Mouse (Mus musculus) limb, embryonic 14.5 days (tissue): ENCODE data around the gene Slc25a43. TPM values are rescaled to one million over a fixed set of nuclear protein-coding genes. Genes with fewer than 3 reads are reported as not detected.

Experiments used
- ATAC-seq: fragments of 200-750 bp; cut with Nextera tagmentation; 2 replicates; pipeline ENCODE4 v1.8.0; 2017; ENCODE audit warnings: low read depth, moderate number of reproducible peaks, moderate TSS enrichment; ENCODE audit not compliant: low FRiP score
- DNase-seq: peaks from one replicate; pipeline ENCODE4 v3.0.0-alpha.2; 2015; ENCODE audit warnings: low spot score
- H3K27ac ChIP-seq: fragments of 300-500 bp; sonication (generic); replicated peaks from 2 replicates; pipeline ENCODE4 v1.5.1; 2014; ENCODE audit warnings: low read depth, mild to moderate bottlenecking, low read length, moderate library complexity, mixed read lengths
- H3K27me3 ChIP-seq: fragments of 300-500 bp; sonication (generic); 2 replicates; pipeline ENCODE4 v1.6.1; 2014; ENCODE audit warnings: low read length, mixed read lengths; ENCODE audit not compliant: control insufficient read depth, insufficient read depth
- H3K36me3 ChIP-seq: fragments of 300-500 bp; sonication (generic); 2 replicates; pipeline ENCODE4 v1.6.1; 2014; ENCODE audit warnings: mild to moderate bottlenecking, low read length, moderate library complexity, mixed read lengths; ENCODE audit not compliant: control insufficient read depth, insufficient read depth
- H3K4me1 ChIP-seq: fragments of 300-500 bp; sonication (generic); 2 replicates; pipeline ENCODE4 v1.6.1; 2014; ENCODE audit warnings: antibody characterized with exemption, low read length, mixed read lengths; ENCODE audit not compliant: control insufficient read depth, insufficient read depth
- H3K4me2 ChIP-seq: fragments of 300-500 bp; sonication (generic); replicated peaks from 2 replicates; pipeline ENCODE4 v1.6.1; 2014; ENCODE audit warnings: low read depth, mild to moderate bottlenecking, low read length, moderate library complexity; ENCODE audit not compliant: severe bottlenecking
- H3K4me3 ChIP-seq: fragments of 300-500 bp; sonication (generic); replicated peaks from 2 replicates; pipeline ENCODE4 v1.5.1; 2014; ENCODE audit warnings: low read length
- H3K9ac ChIP-seq: fragments of 300-500 bp; sonication (generic); 2 replicates; pipeline ENCODE4 v1.6.1; 2014; ENCODE audit warnings: mild to moderate bottlenecking, low read depth, low read length, moderate library complexity; ENCODE audit not compliant: severe bottlenecking
- H3K9me3 ChIP-seq: fragments of 300-500 bp; sonication (generic); 2 replicates; pipeline ENCODE4 v1.6.1; 2016; ENCODE audit warnings: low read length; ENCODE audit not compliant: control insufficient read depth
- POLR2A ChIP-seq: fragments of 200-500 bp; IDR thresholded peaks from 2 replicates; pipeline ENCODE4 v1.8.0; 2012; ENCODE audit warnings: inconsistent platforms, mild to moderate bottlenecking, moderate library complexity, borderline replicate concordance; ENCODE audit not compliant: insufficient read depth, insufficient read length; ENCODE audit errors: extremely low read depth
- WGBS: fragments of 180-500 bp; shearing (Covaris S2); extraction: QIAGEN DNeasy Blood & Tissue Kit; methylation state at CpG from one replicate; pipeline ENCODE4 v1.1.7; 2014; 5-methylcytosine and 5-hydroxymethylcytosine counted together
- polyA plus RNA-seq, 2 experiments: library from polyadenylated mRNA; depleted of rRNA in 1 of 2; stranded (reverse) in 1 of 2; unstranded in 1 of 2; fragments of >200 nt; fragmentation: Nextera tagmentation in 1 of 2; extraction: Ambion mirVana in 1 of 2; gene quantifications; 2 replicates each; pipeline versions ENCODE4 v1.2.1 to v1.2.3; 2012 to 2014

Slc25a43 gene
- polyA plus RNA-seq (2012; rRNA removed) (1.8 TPM in 2 replicates), polyA plus RNA-seq (2014; fragmentation: Nextera tagmentation; extraction: Ambion mirVana) (2.3 and 2.6 TPM in 2 replicates)

- no peaks in the 10 kb centered on the region for H3K9me3 ChIP-seq
- H3K36me3 ChIP-seq, result no peaks in the 10 kb centered on the region
- no peaks in the 10 kb centered on the region for H3K27me3 ChIP-seq
- H3K4me1 ChIP-seq, result no peaks in the 10 kb centered on the region
- H3K9ac ChIP-seq, result peak within 1 kb of the TSS; percentile 62
- H3K4me2 ChIP-seq, result peak within 1 kb of the TSS; percentile 67
- peak within 1 kb of the TSS; percentile 39 for H3K4me3 ChIP-seq
- WGBS, result 21% methylated on average over 25 of the region's 36 CpGs
- 0 out of 2 replicates have a peak, but pooled peaks have one; percentile 19 for ATAC-seq
- H3K27ac ChIP-seq, result no peak within 1 kb of the TSS
- no peak for DNase-seq
- no peak for TF ChIP-seq POLR2A
These were observed at the start of gene Slc25a43 for GRCm38 (mm10) chrX:36743503-36744101. Slc25a43 (plus strand) TSS chrX:36743659.

GRCm38 (mm10) chrX:36740124-36740951 lies 3.1 kb upstream of the Slc25a43 start:
- Histone ChIP-seq H3K4me1 (no peaks in the 10 kb centered on the region), H3K27me3 (no peaks in the 10 kb centered on the region), H3K4me3 (no peak overlapping the region), H3K27ac (no peak overlapping the region), H3K9me3 (no peaks in the 10 kb centered on the region), H3K36me3 (no peaks in the 10 kb centered on the region), H3K4me2 (no peak overlapping the region), H3K9ac (no peak overlapping the region)
- WGBS, result 86% methylated on average over 13 of the region's 13 CpGs
- no peak for ATAC-seq
- no peak for TF ChIP-seq POLR2A
- no peak for DNase-seq

DNA sequence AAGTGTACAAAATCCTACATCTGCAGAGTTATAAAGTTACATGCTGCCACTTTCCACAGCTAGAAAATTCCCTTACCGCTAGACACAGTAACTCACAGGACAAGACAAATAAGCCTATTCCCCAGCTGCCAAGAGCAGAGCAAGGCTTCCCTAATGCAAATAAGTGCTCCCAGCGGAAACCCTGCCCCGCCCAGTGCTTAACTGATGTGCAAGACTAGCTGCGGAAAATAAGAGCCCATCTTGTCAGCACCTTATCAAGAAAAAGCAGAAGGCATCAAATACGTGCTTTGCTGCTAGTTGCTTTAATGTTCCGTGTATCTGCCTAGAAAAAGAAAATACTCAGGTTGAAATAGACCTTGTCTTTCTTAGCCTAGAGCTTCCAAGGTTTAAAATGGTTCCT lies 2.2 kb upstream of the Slc25a43 start:
- ATAC-seq (no peak), DNase-seq (no peak)
- H3K4me3 ChIP-seq, result no peak overlapping the region
- no peaks in the 10 kb centered on the region for H3K9me3 ChIP-seq
- no peak for TF ChIP-seq POLR2A
- H3K4me1 ChIP-seq, result no peaks in the 10 kb centered on the region
- H3K27ac ChIP-seq, result no peak overlapping the region
- no peak overlapping the region for H3K9ac ChIP-seq
- WGBS, result 41% methylated on average over 6 of the region's 6 CpGs
- H3K4me2 ChIP-seq, result no peak overlapping the region
- H3K36me3 ChIP-seq, result no peaks in the 10 kb centered on the region
- no peaks in the 10 kb centered on the region for H3K27me3 ChIP-seq

DNA sequence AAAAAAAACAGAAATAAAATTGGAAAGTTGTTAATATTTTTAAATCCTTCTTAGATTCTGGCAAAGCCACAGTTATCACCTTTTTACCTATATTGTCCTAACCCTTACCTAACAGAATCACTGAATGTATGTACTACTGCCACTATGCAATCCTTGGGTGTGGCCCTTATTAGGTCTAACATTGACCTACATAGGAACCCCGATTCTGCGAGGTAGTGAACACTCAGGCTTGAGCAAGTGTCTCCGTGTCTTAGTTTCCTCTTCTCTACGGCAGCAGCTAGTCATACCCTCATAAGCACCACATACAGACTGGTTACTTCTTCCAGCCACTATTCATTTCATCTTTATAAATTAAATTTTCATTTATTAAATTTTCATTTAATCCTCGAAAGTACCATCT lies 715 bp upstream of the Slc25a43 start:
- no peaks in the 10 kb centered on the region for H3K27me3 ChIP-seq
- no peak overlapping the region for H3K4me3 ChIP-seq
- no peaks in the 10 kb centered on the region for H3K9me3 ChIP-seq
- no peak for TF ChIP-seq POLR2A
- no peak overlapping the region for H3K9ac ChIP-seq
- no peak for ATAC-seq
- no peak overlapping the region for H3K4me2 ChIP-seq
- no peaks in the 10 kb centered on the region for H3K4me1 ChIP-seq
- DNase-seq, result no peak
- no peak overlapping the region for H3K27ac ChIP-seq
- WGBS, result 95% methylated on average over 5 of the region's 5 CpGs
- H3K36me3 ChIP-seq, result no peaks in the 10 kb centered on the region

DNA sequence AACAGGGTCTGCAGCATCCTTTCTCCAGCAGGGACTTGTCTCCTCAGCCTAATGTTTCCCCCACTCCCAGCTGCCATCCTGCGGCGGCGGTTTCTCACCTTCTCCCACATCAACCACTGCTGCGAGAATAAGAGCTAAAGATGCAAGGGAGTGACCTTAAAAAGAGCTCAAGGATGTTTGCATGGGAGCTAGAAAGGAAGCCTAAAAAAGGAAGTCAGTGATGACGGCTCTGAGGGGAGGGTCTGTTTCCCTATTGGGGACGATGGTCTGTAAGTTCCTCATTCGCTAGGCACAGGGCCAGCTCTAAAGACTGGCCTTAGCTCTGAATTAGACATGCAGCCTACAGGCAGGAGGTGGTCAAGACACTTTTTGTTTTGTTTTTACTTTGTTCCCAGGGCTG lies 1.3 kb downstream of the Slc25a43 start:
- Histone ChIP-seq H3K4me2 (no peak overlapping the region), H3K27ac (no peak overlapping the region), H3K4me3 (no peak overlapping the region), H3K9ac (no peak overlapping the region), H3K36me3 (no peaks in the 10 kb centered on the region), H3K9me3 (no peaks in the 10 kb centered on the region), H3K27me3 (no peaks in the 10 kb centered on the region), H3K4me1 (no peaks in the 10 kb centered on the region)
- no peak for ATAC-seq
- WGBS, result 58% methylated on average over 7 of the region's 7 CpGs
- no peak for DNase-seq
- no peak for TF ChIP-seq POLR2A
